Mouse (Mus musculus) ES-Bruce4 (cell line): ENCODE measurements at regions not wholly inside any gene's neighbourhood (a gene's known extent, or its start where the extent isn't known, plus 50 kb on each side); places are given as distances from the start of the nearest gene placed in this dataset.
A peak's percentile ranks its signal among the peaks of the same experiment; 100 is the strongest.
"Not testable (repeated sequence)": the region's sequence is repeated elsewhere in the genome, so short reads cannot be mapped to it uniquely, and the experiment has no call there.

Source experiments
- H3K27ac ChIP-seq: 2 replicates; pipeline ENCODE4 v1.5.1; 2012; ENCODE audit warnings: low read length, inconsistent platforms; ENCODE audit not compliant: insufficient read depth
- H3K27me3 ChIP-seq: 2 replicates; pipeline ENCODE4 v1.6.1; 2012; ENCODE audit warnings: mild to moderate bottlenecking, low read length, inconsistent platforms; ENCODE audit not compliant: control insufficient read depth, poor library complexity, insufficient read depth, severe bottlenecking
- H3K36me3 ChIP-seq: 2 replicates; pipeline ENCODE4 v1.6.1; 2012; ENCODE audit warnings: inconsistent platforms, mild to moderate bottlenecking, low read length, moderate library complexity; ENCODE audit not compliant: control insufficient read depth, poor library complexity, insufficient read depth, severe bottlenecking
- H3K4me1 ChIP-seq: one replicate; pipeline ENCODE4 v1.8.1; 2011; ENCODE audit warnings: low read length; ENCODE audit not compliant: control insufficient read depth, insufficient read depth
- H3K4me3 ChIP-seq: 2 replicates; pipeline ENCODE4 v1.5.1; 2011; ENCODE audit warnings: low read depth, mild to moderate bottlenecking, low read length
- H3K9ac ChIP-seq: 2 replicates; pipeline ENCODE4 v1.6.1; 2012; ENCODE audit warnings: low read depth, mild to moderate bottlenecking, inconsistent platforms; ENCODE audit not compliant: poor library complexity, severe bottlenecking
- H3K9me3 ChIP-seq: replicated peaks from 2 replicates; pipeline ENCODE4 v1.6.1; 2012; ENCODE audit warnings: mild to moderate bottlenecking, low read length, inconsistent platforms; ENCODE audit not compliant: control insufficient read depth, poor library complexity, insufficient read depth, severe bottlenecking
- CTCF ChIP-seq: IDR thresholded peaks from one replicate; pipeline ENCODE4 v1.8.1; 2011; ENCODE audit warnings: low read depth, low read length
- EP300 ChIP-seq: IDR thresholded peaks from 2 replicates; pipeline ENCODE4 v1.6.1; 2011; ENCODE audit warnings: low read depth, low read length; ENCODE audit not compliant: insufficient read depth
- POLR2A ChIP-seq: IDR thresholded peaks from one replicate; pipeline ENCODE4 v1.8.1; 2011; ENCODE audit warnings: low read length; ENCODE audit not compliant: insufficient read depth

DNA sequence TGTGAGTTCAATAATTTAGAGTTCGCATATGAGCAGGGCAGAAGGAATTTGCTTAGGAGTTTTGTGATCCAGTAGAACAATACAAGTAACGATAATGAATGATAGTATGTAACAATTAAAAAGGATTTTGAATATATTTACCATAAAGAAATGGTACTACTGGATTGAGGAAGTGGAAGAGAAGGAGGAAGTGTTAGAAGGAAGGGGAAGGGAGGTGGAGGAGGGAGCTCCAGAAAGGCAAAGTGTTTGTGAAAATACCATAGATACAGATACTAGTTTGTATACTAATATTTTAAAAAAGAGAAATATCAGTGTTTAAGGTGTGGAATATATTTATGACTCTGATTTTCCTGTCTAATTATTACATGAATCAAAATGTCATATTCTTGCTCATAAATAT is 579.2 kb upstream of the Gje1 start:
- Histone ChIP-seq H3K27me3 (no peaks in the 10 kb centered on the region), H3K9me3 (no peaks in the 10 kb centered on the region), H3K9ac (no peak overlapping the region), H3K4me1 (no peaks in the 10 kb centered on the region), H3K4me3 (no peak overlapping the region), H3K36me3 (no peaks in the 10 kb centered on the region), H3K27ac (no peak overlapping the region)
- TF ChIP-seq POLR2A = no peak

DNA sequence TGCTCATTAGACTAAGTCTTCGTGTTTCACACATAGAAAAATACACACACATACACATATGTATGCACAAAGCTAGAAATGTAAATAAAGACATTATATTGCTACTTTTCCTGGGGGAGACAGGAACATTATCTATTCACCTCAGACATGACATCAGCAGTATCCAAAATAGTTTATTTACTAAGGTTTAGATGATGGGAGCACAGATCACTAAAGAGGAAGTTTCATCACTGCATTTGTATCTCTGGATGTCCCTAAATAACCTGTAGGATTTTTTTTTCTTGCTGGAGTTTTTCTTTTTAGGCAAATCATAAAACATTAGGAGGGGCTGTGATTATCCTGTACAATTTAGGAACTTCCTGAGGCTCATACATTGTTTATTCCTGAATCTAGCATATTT is 576.1 kb upstream of the Gje1 start:
- Histone ChIP-seq H3K27me3 (no peaks in the 10 kb centered on the region), H3K9me3 (no peaks in the 10 kb centered on the region), H3K4me1 (no peaks in the 10 kb centered on the region), H3K9ac (no peak overlapping the region), H3K36me3 (no peaks in the 10 kb centered on the region), H3K27ac (no peak overlapping the region), H3K4me3 (no peak overlapping the region)
- TF ChIP-seq EP300 (no peak), POLR2A (no peak), CTCF (no peak)

DNA sequence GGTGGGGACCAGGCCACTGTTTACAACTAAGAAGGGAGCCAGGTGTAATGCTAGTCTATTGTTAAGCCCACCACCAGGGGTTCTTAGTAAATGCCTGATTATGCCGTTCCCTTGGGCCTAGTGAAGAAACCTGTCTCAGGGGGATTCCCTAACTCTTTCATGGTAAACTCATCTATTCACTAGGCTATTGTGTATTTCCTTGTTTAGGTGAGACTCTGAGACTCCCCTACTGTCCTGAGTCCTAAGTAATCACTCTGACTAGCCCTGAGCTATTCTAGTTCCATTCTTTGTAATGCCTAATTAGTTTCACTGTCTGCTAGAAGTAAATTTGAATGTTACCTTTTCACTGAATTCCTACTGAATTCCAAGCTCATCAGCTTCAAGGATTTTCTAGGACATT is 545.3 kb upstream of the Gje1 start:
- H3K4me3 ChIP-seq, H3K27ac ChIP-seq, H3K4me1 ChIP-seq, H3K36me3 ChIP-seq, H3K9ac ChIP-seq, H3K9me3 ChIP-seq, H3K27me3 ChIP-seq: not testable (repeated sequence)
- 0 out of 2 replicates have a peak, but pooled peaks have one; percentile 7 for TF ChIP-seq EP300

GRCm38 (mm10) chr10:15262282-15262681 is 544.3 kb upstream of the Gje1 start:
- not testable (repeated sequence) for H3K27me3 ChIP-seq, H3K9me3 ChIP-seq, H3K4me3 ChIP-seq, H3K4me1 ChIP-seq, H3K36me3 ChIP-seq, H3K9ac ChIP-seq
- peak overlapping the region; percentile 28; the same call in 1 of the 2 replicates for H3K27ac ChIP-seq

DNA sequence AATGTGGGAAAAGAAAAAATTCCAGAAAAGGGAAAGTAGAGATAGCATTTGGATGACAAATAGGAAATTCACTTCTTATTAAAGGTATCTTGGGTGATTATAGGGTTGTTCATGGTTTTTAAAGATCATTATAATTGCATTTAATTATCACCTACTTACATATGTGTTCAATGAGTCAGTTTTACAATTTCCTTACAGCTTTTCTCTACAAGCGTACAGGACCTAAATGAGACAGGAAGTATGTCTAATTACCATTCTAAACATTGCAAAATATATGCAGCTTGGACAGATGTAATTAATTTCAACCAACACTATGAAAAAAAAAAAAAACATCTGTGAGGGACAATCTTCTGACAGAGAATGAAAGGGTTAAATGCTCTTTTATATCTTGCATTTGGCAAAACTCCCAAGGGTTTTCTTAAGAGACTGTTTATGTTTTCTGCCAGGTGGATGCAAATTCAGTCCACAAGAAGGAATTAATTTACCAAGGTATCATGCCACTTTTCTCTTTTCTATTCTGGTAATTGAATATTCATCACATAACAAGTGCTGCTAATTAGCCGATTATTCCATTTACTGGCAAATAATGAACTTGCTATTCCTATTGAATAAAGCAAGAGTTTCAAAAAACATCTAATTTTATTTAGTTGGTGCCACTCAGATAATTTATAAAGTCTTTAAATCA is 531.5 kb upstream of the Gje1 start:
- Histone ChIP-seq H3K9ac (no peak overlapping the region), H3K4me1 (no peaks in the 10 kb centered on the region), H3K27me3 (no peaks in the 10 kb centered on the region), H3K36me3 (no peaks in the 10 kb centered on the region), H3K4me3 (no peak overlapping the region), H3K9me3 (no peaks in the 10 kb centered on the region), H3K27ac (no peak overlapping the region)
- TF ChIP-seq EP300 (no peak), POLR2A (no peak), CTCF (no peak)

- no peaks in the 10 kb centered on the region for H3K27me3 ChIP-seq
- no peaks in the 10 kb centered on the region for H3K4me1 ChIP-seq
- no peak overlapping the region for H3K9ac ChIP-seq
- TF ChIP-seq EP300 (no peak), POLR2A (no peak), CTCF (no peak)
- H3K9me3 ChIP-seq = no peaks in the 10 kb centered on the region
- H3K4me3 ChIP-seq = no peak overlapping the region
- H3K36me3 ChIP-seq = no peaks in the 10 kb centered on the region
- H3K27ac ChIP-seq = no peak overlapping the region
Measured at GRCm38 (mm10) chr10:15248899-15249298, 530.9 kb upstream of the Gje1 start.
